Mouse (Mus musculus): ENCODE measurements around the gene Cyp2b10. TPM values are rescaled to one million over a fixed set of nuclear protein-coding genes. Genes with fewer than 3 reads are reported as not detected.

The Cyp2b10 gene
- polyA plus RNA-seq, 1 experiment from 2014 or later: not detected

Other genes starting within 250 kb of the Cyp2b10 start
- gene Bckdha, start 238.6 kb upstream of the Cyp2b10 start, polyA plus RNA-seq (2014; fragmentation: Nextera tagmentation; extraction: Ambion mirVana): 30.0 and 35.4 TPM in 2 replicates
- 40.2 and 46.4 TPM in 2 replicates for gene Exosc5, start 238.5 kb upstream of the Cyp2b10 start, polyA plus RNA-seq (2014; fragmentation: Nextera tagmentation; extraction: Ambion mirVana)
- 0.99 and 1.6 TPM in 2 replicates for gene Tmem91, start 222.5 kb upstream of the Cyp2b10 start, polyA plus RNA-seq (2014; fragmentation: Nextera tagmentation; extraction: Ambion mirVana)
- gene B9d2, start 216.8 kb upstream of the Cyp2b10 start, polyA plus RNA-seq (2014; fragmentation: Nextera tagmentation; extraction: Ambion mirVana): 30.7 and 31.1 TPM in 2 replicates
- 0.78 and 1.4 TPM in 2 replicates for gene Tgfb1, start 210.6 kb upstream of the Cyp2b10 start, polyA plus RNA-seq (2014; fragmentation: Nextera tagmentation; extraction: Ambion mirVana)
- 26.8 and 32.1 TPM in 2 replicates for gene Ccdc97, start 178.5 kb upstream of the Cyp2b10 start, polyA plus RNA-seq (2014; fragmentation: Nextera tagmentation; extraction: Ambion mirVana)
- 69.2 and 74.2 TPM in 2 replicates for gene Hnrnpul1, start 142.9 kb upstream of the Cyp2b10 start, polyA plus RNA-seq (2014; fragmentation: Nextera tagmentation; extraction: Ambion mirVana)
- gene Axl, start 108.9 kb upstream of the Cyp2b10 start, polyA plus RNA-seq (2014; fragmentation: Nextera tagmentation; extraction: Ambion mirVana): 17.4 and 21.8 TPM in 2 replicates
- 0.10 TPM in 1 of 2 replicates, not detected in the other for gene Cyp2s1, start 80.7 kb upstream of the Cyp2b10 start, polyA plus RNA-seq (2014; fragmentation: Nextera tagmentation; extraction: Ambion mirVana)
- not detected in 2 replicates for gene Cyp2b13, start 163.9 kb downstream of the Cyp2b10 start, polyA plus RNA-seq (2014; fragmentation: Nextera tagmentation; extraction: Ambion mirVana)